Mouse (Mus musculus) stomach, postnatal 0 days (tissue): ENCODE measurements at regions not wholly inside any gene's neighbourhood (a gene's known extent, or its start where the extent isn't known, plus 50 kb on each side); places are given as distances from the start of the nearest gene placed in this dataset.

Source experiments
- ATAC-seq: fragments of 200-750 bp; cut with Nextera tagmentation; 2 replicates; pipeline ENCODE4 v1.8.0; 2017; ENCODE audit not compliant: low FRiP score, low TSS enrichment
- DNase-seq: peaks from one replicate; pipeline ENCODE4 v3.0.0-alpha.2; 2016; ENCODE audit warnings: low spot score
- H3K27ac ChIP-seq: fragments of 300-500 bp; sonication (generic); replicated peaks from 2 replicates; pipeline ENCODE4 v1.5.1; 2014; ENCODE audit warnings: mild to moderate bottlenecking, control low read depth
- H3K27me3 ChIP-seq: fragments of 300-500 bp; sonication (generic); 2 replicates; pipeline ENCODE4 v1.6.1; 2014; ENCODE audit warnings: low read length; ENCODE audit not compliant: control insufficient read depth, insufficient read depth
- H3K36me3 ChIP-seq: fragments of 300-500 bp; sonication (generic); 2 replicates; pipeline ENCODE4 v1.6.1; 2014; ENCODE audit warnings: low read length, mixed read lengths; ENCODE audit not compliant: control insufficient read depth, insufficient read depth
- H3K4me1 ChIP-seq: fragments of 300-500 bp; sonication (generic); replicated peaks from 2 replicates; pipeline ENCODE4 v1.6.1; 2014; ENCODE audit warnings: antibody characterized with exemption; ENCODE audit not compliant: control insufficient read depth, insufficient read depth
- H3K4me2 ChIP-seq: fragments of 300-500 bp; sonication (generic); replicated peaks from 2 replicates; pipeline ENCODE4 v1.6.1; 2014; ENCODE audit warnings: low read depth, mild to moderate bottlenecking, control low read depth, moderate library complexity
- H3K4me3 ChIP-seq: fragments of 300-500 bp; sonication (generic); 2 replicates; pipeline ENCODE4 v1.5.1; 2014; ENCODE audit warnings: low read depth, low read length, control low read depth
- H3K9ac ChIP-seq: fragments of 300-500 bp; sonication (generic); 2 replicates; pipeline ENCODE4 v1.6.1; 2014; ENCODE audit warnings: mild to moderate bottlenecking, low read length, control low read depth, mixed read lengths
- H3K9me3 ChIP-seq: fragments of 300-500 bp; sonication (generic); 2 replicates; pipeline ENCODE4 v1.6.1; 2016; ENCODE audit warnings: low read length; ENCODE audit not compliant: control insufficient read depth
- CTCF ChIP-seq: IDR thresholded peaks from 2 replicates; pipeline ENCODE4 v1.5.1; 2016; ENCODE audit warnings: antibody characterized with exemption, low read depth, mild to moderate bottlenecking, moderate library complexity
- EP300 ChIP-seq: optimal IDR thresholded peaks from 2 replicates; pipeline ENCODE3; 2016; ENCODE audit warnings: antibody characterized with exemption
- WGBS: fragments of 180-500 bp; shearing (Covaris S2); extraction: QIAGEN DNeasy Blood & Tissue Kit; methylation state at CpG from one replicate; pipeline ENCODE4 v1.1.7; 2014; 5-methylcytosine and 5-hydroxymethylcytosine counted together

DNA sequence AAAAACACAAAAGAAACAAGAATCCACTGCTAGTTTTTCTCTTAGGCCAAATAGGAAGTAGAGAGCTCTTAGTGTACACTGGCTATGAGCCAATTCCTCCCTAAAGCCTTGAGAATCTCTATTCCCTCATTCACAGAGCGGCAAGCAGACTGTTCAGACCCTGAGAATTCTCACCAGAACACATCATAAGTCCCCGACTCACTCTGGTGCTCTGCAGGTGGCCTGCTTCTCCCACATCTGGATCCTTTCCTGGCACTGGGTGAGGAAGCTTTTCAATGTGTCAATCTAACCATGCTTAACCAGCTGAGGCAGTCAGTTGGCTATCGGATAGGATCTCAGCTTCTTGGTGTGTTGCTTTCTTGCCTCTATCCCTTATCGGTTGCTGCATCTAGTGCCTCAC is 289.4 kb upstream of the Fam92a start:
- Histone ChIP-seq H3K36me3 (no peaks in the 10 kb centered on the region), H3K4me3 (no peak overlapping the region), H3K27ac (no peak overlapping the region), H3K4me2 (no peak overlapping the region), H3K27me3 (no peaks in the 10 kb centered on the region), H3K4me1 (no peaks in the 10 kb centered on the region), H3K9me3 (no peaks in the 10 kb centered on the region), H3K9ac (no peak overlapping the region)
- WGBS, result 31% methylated on average over 4 of the region's 4 CpGs
- DNase-seq (peak; percentile 23), ATAC-seq (no peak)
- TF ChIP-seq CTCF (no peak), EP300 (no peak)

GRCm38 (mm10) chr4:12457978-12458597 is 286.3 kb upstream of the Fam92a start:
- TF ChIP-seq CTCF (peak; percentile 57), EP300 (no peak)
- Histone ChIP-seq H3K27ac (no peak overlapping the region), H3K36me3 (no peaks in the 10 kb centered on the region), H3K4me2 (no peak overlapping the region), H3K4me3 (no peak overlapping the region), H3K27me3 (no peaks in the 10 kb centered on the region), H3K9me3 (no peaks in the 10 kb centered on the region), H3K4me1 (no peaks in the 10 kb centered on the region), H3K9ac (no peak overlapping the region)
- DNase-seq, result no peak
- no peak for ATAC-seq
- WGBS, result 64% methylated on average over 8 of the region's 8 CpGs

DNA sequence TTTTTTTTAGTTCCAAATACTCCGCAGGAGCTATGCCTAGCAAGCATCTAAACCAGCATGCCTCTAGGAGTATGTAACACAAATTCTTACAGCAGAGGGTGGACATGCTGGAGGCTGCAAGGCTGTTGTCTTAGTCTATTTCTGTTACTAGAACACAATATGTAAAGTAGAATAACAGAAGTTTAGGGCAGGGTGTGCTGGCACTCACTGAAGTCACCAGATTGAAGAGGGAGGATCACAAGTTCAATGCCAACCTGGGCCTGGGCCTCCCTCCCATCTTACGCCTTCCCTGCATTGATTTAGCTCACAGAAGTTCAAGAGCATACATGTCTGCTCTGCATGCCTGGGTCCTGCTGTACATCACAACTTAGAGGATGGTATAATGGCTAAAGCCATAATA is 280.3 kb upstream of the Fam92a start:
- H3K9me3 ChIP-seq, result no peaks in the 10 kb centered on the region
- ATAC-seq (no peak), DNase-seq (no peak)
- H3K27ac ChIP-seq, result no peak overlapping the region
- H3K27me3 ChIP-seq, result no peaks in the 10 kb centered on the region
- H3K9ac ChIP-seq, result no peak overlapping the region
- no peaks in the 10 kb centered on the region for H3K36me3 ChIP-seq
- no peak overlapping the region for H3K4me2 ChIP-seq
- WGBS, result 90% methylated on average over 2 of the region's 2 CpGs
- no peak overlapping the region for H3K4me3 ChIP-seq
- TF ChIP-seq EP300 (no peak), CTCF (no peak)
- H3K4me1 ChIP-seq, result no peaks in the 10 kb centered on the region

GRCm38 (mm10) chr4:12425507-12425906 is 253.7 kb upstream of the Fam92a start:
- H3K27me3 ChIP-seq, result no peaks in the 10 kb centered on the region
- TF ChIP-seq EP300, result no peak
- ATAC-seq (no peak), DNase-seq (no peak)
- H3K4me3 ChIP-seq, result no peak overlapping the region
- no peak overlapping the region for H3K4me2 ChIP-seq
- H3K36me3 ChIP-seq, result no peaks in the 10 kb centered on the region
- no peaks in the 10 kb centered on the region for H3K4me1 ChIP-seq
- no peaks in the 10 kb centered on the region for H3K9me3 ChIP-seq
- 50% methylated on average over 3 of the region's 3 CpGs for WGBS
- no peak overlapping the region for H3K27ac ChIP-seq
- H3K9ac ChIP-seq, result no peak overlapping the region

- 64% methylated on average over 16 of the region's 16 CpGs for WGBS
- Histone ChIP-seq H3K9ac (no peak overlapping the region), H3K4me2 (no peak overlapping the region), H3K27ac (no peak overlapping the region), H3K27me3 (no peaks in the 10 kb centered on the region), H3K36me3 (no peaks in the 10 kb centered on the region), H3K4me3 (no peak overlapping the region), H3K4me1 (no peaks in the 10 kb centered on the region), H3K9me3 (no peaks in the 10 kb centered on the region)
- no peak for ATAC-seq
- DNase-seq, result no peak
- no peak for TF ChIP-seq CTCF
- TF ChIP-seq EP300, result no peak
These were observed 250.0 kb upstream of the Fam92a start for GRCm38 (mm10) chr4:12421628-12422319.

- no peak overlapping the region for H3K9ac ChIP-seq
- no peak overlapping the region for H3K27ac ChIP-seq
- no peak for DNase-seq
- no peak overlapping the region for H3K4me3 ChIP-seq
- no peaks in the 10 kb centered on the region for H3K36me3 ChIP-seq
- WGBS, result 29% methylated on average over 3 of the region's 3 CpGs
- no peaks in the 10 kb centered on the region for H3K4me1 ChIP-seq
- ATAC-seq, result no peak
- no peaks in the 10 kb centered on the region for H3K9me3 ChIP-seq
- no peaks in the 10 kb centered on the region for H3K27me3 ChIP-seq
- H3K4me2 ChIP-seq, result no peak overlapping the region
- TF ChIP-seq CTCF, result no peak
- TF ChIP-seq EP300, result no peak
These were observed 246.3 kb upstream of the Fam92a start for GRCm38 (mm10) chr4:12418086-12418485.
